Mouse (Mus musculus) midbrain, embryonic 16.5 days (tissue): ENCODE measurements around the gene Pou2f1. TPM values are rescaled to one million over a fixed set of nuclear protein-coding genes. Genes with fewer than 3 reads are reported as not detected.
A peak's percentile ranks its signal among the peaks of the same experiment; 100 is the strongest.

ENCODE experiments used
- ATAC-seq: fragments of 200-750 bp; cut with Nextera tagmentation; 2 replicates; pipeline ENCODE4 v1.8.0; 2017; ENCODE audit warnings: moderate TSS enrichment
- H3K27ac ChIP-seq: fragments of 300-500 bp; sonication (generic); 2 replicates; pipeline ENCODE4 v1.5.1; 2014; ENCODE audit warnings: mild to moderate bottlenecking, low read length, mixed read lengths
- H3K27me3 ChIP-seq: fragments of 300-500 bp; sonication (generic); 2 replicates; pipeline ENCODE4 v1.6.1; 2014; ENCODE audit warnings: low read depth, low read length, mixed read lengths; ENCODE audit not compliant: control insufficient read depth, insufficient read depth
- H3K36me3 ChIP-seq: fragments of 300-500 bp; sonication (generic); 2 replicates; pipeline ENCODE4 v1.6.1; 2014; ENCODE audit warnings: mild to moderate bottlenecking, low read length, moderate library complexity, mixed read lengths; ENCODE audit not compliant: control insufficient read depth, insufficient read depth
- H3K4me1 ChIP-seq: fragments of 300-500 bp; sonication (generic); 2 replicates; pipeline ENCODE4 v1.6.1; 2014; ENCODE audit warnings: mild to moderate bottlenecking, low read length, mixed read lengths; ENCODE audit not compliant: control insufficient read depth, insufficient read depth
- H3K4me2 ChIP-seq: fragments of 300-500 bp; sonication (generic); 2 replicates; pipeline ENCODE4 v1.6.1; 2014; ENCODE audit warnings: mild to moderate bottlenecking, low read length, mixed read lengths
- H3K4me3 ChIP-seq: fragments of 300-500 bp; sonication (generic); 2 replicates; pipeline ENCODE4 v1.5.1; 2014; ENCODE audit warnings: low read depth, mild to moderate bottlenecking, low read length, moderate library complexity, mixed read lengths
- H3K9ac ChIP-seq: fragments of 300-500 bp; sonication (generic); 2 replicates; pipeline ENCODE4 v1.6.1; 2014; ENCODE audit warnings: low read depth, low read length, mixed read lengths
- H3K9me3 ChIP-seq: fragments of 300-500 bp; sonication (generic); replicated peaks from 2 replicates; pipeline ENCODE4 v1.6.1; 2014; ENCODE audit warnings: mild to moderate bottlenecking, low read length, mixed read lengths; ENCODE audit not compliant: control insufficient read depth, poor library complexity, severe bottlenecking
- WGBS: fragments of 180-500 bp; shearing (Covaris S2); extraction: QIAGEN DNeasy Blood & Tissue Kit; methylation state at CpG from one replicate; pipeline ENCODE4 v1.1.7; 2014; 5-methylcytosine and 5-hydroxymethylcytosine counted together
- polyA plus RNA-seq: library from polyadenylated mRNA; unstranded; fragments of >200 nt; fragmentation: Nextera tagmentation; extraction: Ambion mirVana; gene quantifications from 2 replicates; pipeline ENCODE4 v1.2.1, GENCODE M21; 2015

Gene Pou2f1
- polyA plus RNA-seq, 1 experiment from 2014 or later = 26.5 TPM

DNA sequence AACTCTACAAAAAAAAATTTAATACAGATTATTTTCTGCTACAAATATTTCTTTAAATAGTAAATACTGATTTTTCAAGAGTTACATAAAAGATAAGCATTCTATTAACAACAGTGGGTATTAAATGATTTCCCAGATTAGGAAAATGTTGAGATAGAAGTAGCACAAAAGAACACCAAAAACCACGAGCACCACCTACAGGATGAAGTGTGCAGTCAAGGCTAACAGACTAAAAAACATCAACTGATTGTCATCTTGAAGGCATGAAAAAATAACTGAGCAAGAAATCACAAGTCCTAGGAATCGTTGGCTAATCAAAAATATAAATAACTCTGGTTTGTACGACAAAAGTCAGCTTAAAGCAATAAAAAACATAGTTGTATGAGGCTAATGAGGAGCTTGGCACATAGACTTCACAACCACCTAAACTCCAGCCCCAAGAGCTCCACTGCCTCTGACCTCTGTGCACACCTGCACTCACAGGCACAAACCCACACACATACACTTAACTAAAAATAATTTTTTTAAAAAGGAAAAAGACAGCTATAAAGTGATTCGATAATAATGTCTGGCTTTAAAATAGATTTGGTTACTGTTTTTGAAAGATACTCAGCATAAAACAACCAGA, 35.3 kb downstream of the Pou2f1 start:
- Histone ChIP-seq H3K27ac (no peak overlapping the region), H3K4me1 (0 out of 2 replicates have a peak, but pooled peaks cover 13% of the 10 kb centered on the region), H3K36me3 (no peaks in the 10 kb centered on the region), H3K27me3 (no peaks in the 10 kb centered on the region), H3K9ac (no peak overlapping the region), H3K9me3 (no peaks in the 10 kb centered on the region), H3K4me2 (no peak overlapping the region), H3K4me3 (no peak overlapping the region)
- no peak for ATAC-seq
- WGBS = 43% methylated on average over 4 of the region's 4 CpGs

DNA sequence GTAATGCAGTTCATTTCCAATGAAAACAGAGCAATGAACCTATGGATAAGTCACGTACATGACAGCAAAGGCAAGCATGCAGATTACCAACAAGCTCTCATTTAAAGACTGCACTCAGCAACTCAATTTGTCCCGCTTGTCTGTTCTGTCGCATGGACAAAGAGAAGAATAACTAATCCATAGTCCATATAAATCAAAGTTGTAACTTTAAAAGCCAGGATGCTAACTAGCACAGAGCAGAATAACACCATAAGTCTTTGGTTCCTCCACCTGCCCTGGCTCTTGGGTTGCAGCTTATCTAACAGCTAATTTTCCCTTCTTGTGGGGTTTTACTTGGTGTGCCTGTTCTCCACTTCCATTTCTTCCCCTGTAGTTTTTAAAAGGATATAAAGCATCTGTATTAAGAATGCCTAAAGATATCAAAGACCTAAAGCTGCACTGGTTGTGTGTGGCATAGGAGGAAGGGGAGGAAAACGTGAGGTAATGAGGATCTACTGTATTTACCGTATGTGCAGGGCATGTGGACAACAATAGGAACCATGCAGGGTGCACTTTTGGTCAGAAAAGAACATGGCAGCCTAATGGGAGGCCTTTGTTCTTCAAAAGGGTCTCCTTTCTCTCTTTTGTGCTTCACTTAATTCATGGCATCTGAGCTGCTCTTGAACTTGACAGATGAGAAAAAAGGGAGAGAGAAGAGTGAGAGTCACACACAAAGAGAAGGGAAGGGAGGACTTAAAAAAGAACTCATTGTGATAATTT, 36.1 kb downstream of the Pou2f1 start:
- H3K4me1 ChIP-seq = peaks cover 13% of the 10 kb centered on the region; the same call in 1 of the 2 replicates
- H3K4me3 ChIP-seq = no peak overlapping the region
- peak; percentile 75; the same call in 1 of the 2 replicates for ATAC-seq
- WGBS = 25% methylated on average over 5 of the region's 5 CpGs
- no peaks in the 10 kb centered on the region for H3K36me3 ChIP-seq
- no peak overlapping the region for H3K9ac ChIP-seq
- H3K4me2 ChIP-seq = no peak overlapping the region
- H3K27ac ChIP-seq = no peak overlapping the region
- no peaks in the 10 kb centered on the region for H3K27me3 ChIP-seq
- no peaks in the 10 kb centered on the region for H3K9me3 ChIP-seq

DNA sequence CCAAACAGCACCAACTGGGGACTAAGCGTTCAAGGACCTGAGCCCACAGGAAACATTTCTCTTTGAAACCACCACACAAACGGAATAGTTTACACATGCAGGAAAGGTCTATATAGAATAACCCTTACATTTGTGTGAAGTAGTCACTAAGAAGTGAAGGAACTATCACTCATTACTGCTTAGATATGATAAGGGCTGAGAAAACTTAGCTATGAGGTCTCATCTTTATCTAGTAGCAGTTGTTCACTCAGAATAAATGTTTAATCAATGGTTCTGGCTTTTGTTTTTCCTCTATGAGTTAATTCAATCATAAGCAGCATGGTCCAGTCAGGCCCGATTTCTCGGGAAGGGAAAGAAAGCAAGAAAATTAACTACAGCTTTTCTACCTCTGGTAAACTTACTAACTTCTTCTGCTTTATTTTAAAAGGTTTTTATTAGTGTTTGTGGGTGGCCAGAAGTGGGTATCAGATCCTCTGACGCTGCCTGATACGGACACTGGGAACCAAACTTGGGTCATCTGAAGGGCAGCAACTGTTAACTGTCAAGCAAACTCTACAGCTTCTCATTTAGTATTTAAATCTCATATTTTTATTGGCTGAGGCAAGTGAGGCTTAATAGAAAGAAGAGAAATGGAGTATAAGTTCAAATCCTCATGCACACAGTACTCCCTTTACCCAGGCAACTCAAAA, 40.7 kb downstream of the Pou2f1 start:
- Histone ChIP-seq H3K9ac (no peak overlapping the region), H3K27me3 (no peaks in the 10 kb centered on the region), H3K4me2 (no peak overlapping the region), H3K9me3 (no peaks in the 10 kb centered on the region), H3K4me1 (peaks cover 18% of the 10 kb centered on the region; the same call in 1 of the 2 replicates), H3K36me3 (no peaks in the 10 kb centered on the region), H3K4me3 (no peak overlapping the region), H3K27ac (no peak overlapping the region)
- no peak for ATAC-seq
- WGBS = 91% methylated on average over 6 of the region's 6 CpGs

DNA sequence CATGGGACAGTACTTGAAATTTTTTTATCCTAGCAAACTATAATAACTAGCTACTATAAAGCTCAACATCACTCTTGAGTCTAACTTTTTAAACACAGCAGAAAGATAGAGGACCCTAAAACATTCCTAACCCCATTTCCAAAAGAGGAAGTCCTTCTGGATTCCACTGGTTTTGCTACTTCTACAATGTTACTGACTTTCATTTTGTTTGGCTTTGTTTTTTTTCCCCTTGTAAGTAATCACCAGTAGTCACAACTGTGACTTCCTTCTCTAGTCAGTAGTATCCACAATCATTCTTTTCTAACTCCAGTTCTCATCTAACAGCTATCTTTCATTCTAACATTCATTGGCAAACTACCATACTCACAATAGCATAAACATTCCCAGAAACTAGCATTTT, 44.3 kb downstream of the Pou2f1 start:
- no peak for ATAC-seq
- H3K9ac ChIP-seq = no peak overlapping the region
- no peak overlapping the region for H3K4me2 ChIP-seq
- no peak overlapping the region for H3K27ac ChIP-seq
- no peaks in the 10 kb centered on the region for H3K27me3 ChIP-seq
- H3K4me1 ChIP-seq = peaks cover 8% of the 10 kb centered on the region; the same call in 1 of the 2 replicates
- H3K9me3 ChIP-seq = no peaks in the 10 kb centered on the region
- H3K36me3 ChIP-seq = no peaks in the 10 kb centered on the region
- no peak overlapping the region for H3K4me3 ChIP-seq

DNA sequence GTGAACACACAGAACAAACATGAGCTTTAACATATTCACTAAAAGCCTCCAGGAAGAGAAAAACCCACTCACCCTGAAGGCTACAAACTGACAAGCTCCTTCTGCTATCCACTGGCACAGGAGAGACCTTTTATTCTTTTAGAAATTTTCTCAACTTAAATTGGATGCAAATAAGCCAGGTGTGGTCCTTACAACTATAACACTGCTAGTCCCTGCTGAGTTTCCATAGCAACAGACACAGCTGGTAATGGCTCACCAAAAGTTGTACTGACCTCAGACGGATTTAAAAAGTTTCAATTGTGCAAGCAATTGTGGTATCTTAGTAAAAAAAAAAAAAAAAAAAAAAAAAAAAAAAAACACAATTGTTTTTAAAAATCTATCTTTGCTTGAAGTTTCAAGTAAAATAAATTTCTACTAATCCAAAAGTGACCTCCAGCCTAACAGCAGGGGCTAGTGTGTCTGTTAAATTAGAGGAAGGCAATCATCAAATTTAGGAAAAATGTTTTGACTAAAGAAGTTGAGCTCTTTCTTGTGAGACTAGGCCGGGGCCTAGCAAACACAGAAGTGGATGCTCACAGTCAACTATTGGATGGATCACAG, 54.2 kb downstream of the Pou2f1 start:
- WGBS = 22% methylated on average over 2 of the region's 2 CpGs
- Histone ChIP-seq H3K9me3 (no peaks in the 10 kb centered on the region), H3K36me3 (no peaks in the 10 kb centered on the region), H3K27ac (no peak overlapping the region), H3K4me2 (no peak overlapping the region), H3K9ac (no peak overlapping the region), H3K27me3 (no peaks in the 10 kb centered on the region), H3K4me3 (no peak overlapping the region), H3K4me1 (no peaks in the 10 kb centered on the region)
- ATAC-seq = no peak

DNA sequence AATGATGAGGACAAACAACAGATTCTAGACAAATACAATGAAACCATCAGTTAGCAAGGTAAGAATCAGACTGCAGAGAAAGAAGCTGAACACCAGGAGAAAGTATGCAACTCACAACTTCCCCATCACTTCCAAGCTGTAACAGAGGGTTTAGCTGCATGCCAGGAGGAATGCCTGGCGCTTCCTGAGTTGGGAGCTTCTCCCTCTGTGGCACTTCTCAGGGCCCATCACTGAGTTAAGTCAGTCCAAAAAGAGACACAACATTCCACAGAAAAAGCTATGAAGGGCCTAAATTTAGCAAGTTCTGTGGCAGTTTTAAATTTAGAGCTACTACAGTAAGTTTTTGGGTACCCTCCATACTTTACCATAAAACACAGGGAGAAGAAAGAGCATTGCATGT, 59.2 kb downstream of the Pou2f1 start:
- Histone ChIP-seq H3K4me2 (no peak overlapping the region), H3K27me3 (no peaks in the 10 kb centered on the region), H3K4me3 (no peak overlapping the region), H3K4me1 (no peaks in the 10 kb centered on the region), H3K36me3 (no peaks in the 10 kb centered on the region), H3K9me3 (no peaks in the 10 kb centered on the region), H3K9ac (no peak overlapping the region), H3K27ac (no peak overlapping the region)
- no peak for ATAC-seq
- WGBS = 97% methylated on average over 1 of the region's 1 CpGs

DNA sequence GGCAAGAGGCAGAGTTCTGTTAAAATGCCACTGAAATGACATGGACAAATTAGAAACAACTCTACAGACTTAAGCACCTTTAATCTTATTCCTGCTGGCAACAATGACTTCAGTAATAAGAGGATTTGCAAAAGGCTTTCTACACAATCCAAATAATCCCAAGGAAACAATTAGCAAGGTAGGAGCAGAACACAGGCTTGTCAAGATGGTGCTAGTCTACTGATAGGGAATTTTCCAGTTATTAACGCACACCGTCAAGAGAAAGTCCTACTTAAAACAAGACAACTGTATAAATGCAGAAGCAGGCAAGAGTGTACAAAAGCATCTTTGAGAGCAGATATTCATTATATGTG, 67.0 kb downstream of the Pou2f1 start:
- Histone ChIP-seq H3K9ac (no peak overlapping the region), H3K27ac (peak overlapping the region; percentile 70), H3K9me3 (no peaks in the 10 kb centered on the region), H3K4me1 (peaks cover 18% of the 10 kb centered on the region), H3K4me3 (no peak overlapping the region), H3K36me3 (no peaks in the 10 kb centered on the region), H3K4me2 (peak overlapping the region; percentile 27; the same call in 1 of the 2 replicates), H3K27me3 (no peaks in the 10 kb centered on the region)
- WGBS = 15% methylated on average over 2 of the region's 2 CpGs
- peak; percentile 84 for ATAC-seq

DNA sequence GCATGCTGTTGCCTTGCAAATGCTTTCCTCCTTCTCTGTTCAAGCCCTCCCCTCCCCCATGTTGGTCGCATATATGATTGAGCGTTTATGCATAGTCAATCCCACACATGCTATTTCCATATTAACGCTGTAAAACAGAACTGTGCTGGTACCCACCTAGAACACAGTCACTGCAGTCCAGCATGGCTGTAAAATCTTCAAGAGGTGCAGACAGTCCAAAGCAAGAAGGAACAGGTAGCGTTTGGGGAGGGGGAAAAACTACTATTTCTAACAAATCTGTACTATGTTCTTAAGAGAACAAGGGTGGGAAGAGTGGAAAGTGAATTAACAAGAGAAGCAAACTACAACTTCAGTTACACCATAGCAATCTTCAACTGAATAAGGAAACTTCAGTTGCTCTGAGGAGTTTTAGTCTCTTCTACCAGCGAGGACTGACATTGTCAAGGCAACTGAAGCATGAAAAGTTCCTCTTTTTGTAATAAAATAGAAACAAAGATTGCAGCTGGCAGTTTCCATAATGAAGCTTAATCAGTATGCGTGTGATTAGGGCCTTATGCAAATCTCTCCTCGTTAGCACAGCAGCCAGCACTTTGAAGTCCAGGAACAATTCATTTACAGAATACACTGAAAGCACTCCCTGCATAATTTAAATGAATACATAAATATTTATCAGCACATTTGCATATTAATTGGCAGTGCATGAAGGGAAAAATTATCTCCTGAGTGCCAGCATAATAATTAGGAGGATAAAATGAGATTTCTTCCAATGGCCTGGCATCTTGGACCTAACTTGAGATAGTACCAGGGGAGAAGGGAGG, 67.6 kb downstream of the Pou2f1 start:
- Histone ChIP-seq H3K9me3 (no peaks in the 10 kb centered on the region), H3K27me3 (no peaks in the 10 kb centered on the region), H3K4me2 (peak overlapping the region; percentile 37), H3K9ac (peak overlapping the region; percentile 1; the same call in 1 of the 2 replicates), H3K4me1 (peaks cover 18% of the 10 kb centered on the region), H3K4me3 (peak overlapping the region; percentile 28), H3K36me3 (no peaks in the 10 kb centered on the region), H3K27ac (peak overlapping the region; percentile 74)
- peak; percentile 95 for ATAC-seq
- 24% methylated on average over 7 of the region's 7 CpGs for WGBS
